ENCODE assay signal across 2 mouse cellular contexts in genomic region chr7:105715366-105715765, GRCm38 (mm10).
A peak's percentile ranks its signal among the peaks of the same experiment; 100 is the strongest.
TF ChIP-seq lines count a peak whose summit lies in the region.

No protein-coding gene starts in this region.

TF ChIP-seq in CH12.LX, 34 proteins besides CTCF, POLR2A, EP300 and RAD21:
- TF ChIP-seq PAX5 (IDR thresholded peaks at IDR 0.05; ENCODE audit: low read length), result no peak
- TF ChIP-seq TCF12 (IDR thresholded peaks at IDR 0.05; ENCODE audit: low read depth, low read length), result no peak
- 0 out of 2 replicates have a peak, but pooled peaks have one; percentile 2 for TF ChIP-seq SMC3 (IDR thresholded peaks at IDR 0.05; ENCODE audit: low read depth, low read length)
- no peak for TF ChIP-seq NRF1 (IDR thresholded peaks at IDR 0.05; ENCODE audit: low read depth, low read length)
- TF ChIP-seq TBP (conservative IDR thresholded peaks at IDR 0.05; ENCODE audit: low read depth, low read length), result no peak

TF ChIP-seq in MEL, 35 proteins besides CTCF, POLR2A, EP300 and RAD21:
- TF ChIP-seq ELF1 (IDR thresholded peaks at IDR 0.05; ENCODE audit: low read depth, low read length), result no peak
- TF ChIP-seq MAX (IDR thresholded peaks at IDR 0.05; ENCODE audit: low read length), result no peak
- TF ChIP-seq SIN3A (IDR thresholded peaks at IDR 0.05; ENCODE audit: low read length), result no peak
- no peak for TF ChIP-seq USF1 (IDR thresholded peaks at IDR 0.05; ENCODE audit: low read depth, low read length)
- TF ChIP-seq GABPA (IDR thresholded peaks at IDR 0.05; ENCODE audit: low read depth, low read length), result no peak
- no peak for TF ChIP-seq SMC3 (IDR thresholded peaks at IDR 0.05; ENCODE audit: low read depth, low read length)
- TF ChIP-seq GATA1 (IDR thresholded peaks at IDR 0.05; ENCODE audit: low read depth, low read length), result no peak
- no peak for TF ChIP-seq TBP (IDR thresholded peaks at IDR 0.05; ENCODE audit: low read depth, low read length)
- no peak for TF ChIP-seq MAFK (IDR thresholded peaks at IDR 0.05; ENCODE audit: borderline replicate concordance, low read depth, low read length)
- TF ChIP-seq ZNF384 (IDR thresholded peaks at IDR 0.05; ENCODE audit: low read depth, low read length), result no peak
- no peak for TF ChIP-seq ZMIZ1 (IDR thresholded peaks at IDR 0.05; ENCODE audit: low read depth, low read length)
- TF ChIP-seq MYB (IDR thresholded peaks at IDR 0.05; ENCODE audit: low read depth, low read length), result no peak
- TF ChIP-seq MXI1 (IDR thresholded peaks at IDR 0.05; ENCODE audit: low read depth, low read length), result no peak
- no peak for TF ChIP-seq ZC3H11A (IDR thresholded peaks at IDR 0.05; ENCODE audit: low read depth, low read length)
- TF ChIP-seq MYC (IDR thresholded peaks at IDR 0.05; ENCODE audit: low read depth, low read length), result no peak
- TF ChIP-seq TCF12 (IDR thresholded peaks at IDR 0.05; ENCODE audit: low read depth, low read length), result no peak
- TF ChIP-seq RCOR1 (IDR thresholded peaks at IDR 0.05; ENCODE audit: low read depth, low read length), result no peak
- TF ChIP-seq KAT2A (conservative IDR thresholded peaks at IDR 0.05; ENCODE audit: low read depth, low read length), result no peak
- TF ChIP-seq HCFC1 (IDR thresholded peaks at IDR 0.05; ENCODE audit: low read depth, low read length), result no peak
